Mouse (Mus musculus): ENCODE measurements at regions not wholly inside any gene's neighbourhood (a gene's known extent, or its start where the extent isn't known, plus 50 kb on each side); places are given as distances from the start of the nearest gene placed in this dataset.

GRCm38 (mm10) chr1:118772261-118772660 lies 144.5 kb downstream of the Tfcp2l1 start:
- peak; percentile 60; the same call in 1 of the 2 replicates for TF ChIP-seq CTCF (IDR thresholded peaks at IDR 0.05; ENCODE audit: borderline replicate concordance, insufficient read depth, low read depth, low read length)
- TF ChIP-seq POLR2A (IDR thresholded peaks at IDR 0.05; ENCODE audit: borderline replicate concordance, insufficient read depth, low read length) = no peak
